ENCODE assay signal across 14 mouse cellular contexts in the genomic region with DNA sequence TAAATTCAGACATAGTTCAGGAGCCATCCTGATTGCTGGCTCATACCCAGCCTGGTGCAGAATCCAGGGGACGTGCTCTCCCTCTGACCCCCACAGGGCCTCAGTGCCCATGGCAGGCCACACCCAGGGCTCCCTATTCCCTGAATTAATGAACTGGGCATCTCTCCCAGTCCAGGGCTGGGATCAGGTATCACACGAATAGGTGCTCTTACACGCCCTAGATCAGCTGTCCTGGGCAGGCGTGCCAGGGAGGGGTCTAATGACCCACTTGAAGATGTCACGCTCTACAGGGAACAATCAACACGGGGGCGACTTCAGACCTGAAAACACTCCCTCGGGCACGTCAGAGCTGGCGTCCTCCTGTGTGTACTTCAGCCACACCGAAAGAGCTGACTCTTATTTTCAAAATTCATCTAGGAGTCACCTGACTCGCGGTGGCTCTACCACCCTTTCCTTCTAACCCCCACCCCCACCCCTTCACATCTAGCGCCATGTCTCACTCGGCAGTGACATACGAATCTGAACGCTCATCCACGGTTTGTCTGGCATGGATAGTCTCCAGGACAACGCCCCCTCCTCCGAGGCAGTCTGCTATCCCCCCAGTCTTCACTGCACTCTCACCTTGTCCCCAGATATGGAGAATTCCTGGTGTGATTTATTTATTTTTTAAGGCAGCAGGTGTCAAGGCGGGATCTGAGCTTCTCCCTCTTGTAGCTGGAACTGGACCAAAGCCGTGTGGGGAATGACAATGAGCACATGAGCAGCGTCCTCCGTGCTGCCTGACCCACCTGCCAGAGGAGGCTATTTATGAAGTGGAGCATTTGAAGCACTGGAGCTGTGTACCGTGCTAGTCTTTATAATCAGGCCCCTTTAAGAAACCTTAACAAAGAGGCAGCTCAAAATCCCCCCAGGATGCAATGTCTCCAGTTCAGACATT.
DNase-seq lines count a peak whose midpoint lies in the region; ATAC-seq and TF ChIP-seq lines count a peak whose summit lies in the region.
"Had no signal": no experiment of that assay in that cellular context is flagged by ENCODE, and none has a peak within 500 bp of the region (broad histone marks: within the 10 kb centered on the region; RNA-seq: fewer than 3 reads in every experiment).

No protein-coding gene starts in this region.

- H3K27me3 ChIP-seq in kidney, postnatal 0 days (ENCODE audit: insufficient read depth, low read length) = no peaks in the 10 kb centered on the region
- H3K27me3 ChIP-seq: liver, embryonic 15.5 days had no signal

- intact Hi-C loops in gastrocnemius, postnatal 14 days (cut with DNase I; ENCODE audit: low total_unique reads) = no loop called here

- no peak for TF ChIP-seq POLR2A in brain, embryonic 14.5 days (IDR thresholded peaks at IDR 0.05; ENCODE audit: borderline replicate concordance, extremely low read depth, insufficient read depth, insufficient read length, poor library complexity, severe bottlenecking)

- TF ChIP-seq CTCF in brain, embryonic 14.5 days (IDR thresholded peaks at IDR 0.05; ENCODE audit: borderline replicate concordance, extremely low read depth, insufficient read depth, insufficient read length) = no peak
- TF ChIP-seq CTCF in kidney, postnatal 0 days (IDR thresholded peaks at IDR 0.05; ENCODE audit: low read depth) = no peak

- H3K9ac ChIP-seq in kidney, postnatal 0 days (ENCODE audit: low read depth, low read length) = no peak overlapping the region
- H3K9ac ChIP-seq: hindbrain, embryonic 12.5 days; liver, embryonic 15.5 days had no signal

- no peaks in the 10 kb centered on the region for H3K36me3 ChIP-seq in kidney, postnatal 0 days (ENCODE audit: insufficient read depth, low read length)
- H3K36me3 ChIP-seq: hindbrain, embryonic 12.5 days; liver, embryonic 15.5 days; midbrain, embryonic 10.5 days had no signal

- peak overlapping the region; percentile 32 for H3K4me2 ChIP-seq in kidney, postnatal 0 days (ENCODE audit: low read length)
- H3K4me2 ChIP-seq: hindbrain, embryonic 12.5 days; liver, embryonic 15.5 days had no signal

- no peaks in the 10 kb centered on the region for H3K9me3 ChIP-seq in kidney, postnatal 0 days (replicated peaks; ENCODE audit: low read length)
- H3K9me3 ChIP-seq: hindbrain, embryonic 12.5 days; liver, embryonic 15.5 days; midbrain, embryonic 10.5 days had no signal

- no peak overlapping the region for H3K4me3 ChIP-seq in kidney, postnatal 0 days (replicated peaks; ENCODE audit: low read depth, low read length)
- H3K4me3 ChIP-seq: hindbrain, embryonic 12.5 days; liver, embryonic 15.5 days; midbrain, embryonic 10.5 days had no signal

- WGBS in kidney, postnatal 0 days = 50% methylated on average over 25 of the region's 25 CpGs

- peak; percentile 71 for ATAC-seq in kidney, postnatal 0 days (replicated peaks; ENCODE audit: low FRiP score, low read depth)
- no peak for ATAC-seq in megakaryocyte progenitor cell, adult 5-6 weeks (replicated peaks; ENCODE audit: poor library complexity)
- ATAC-seq: CD4-positive, CD25-positive, alpha-beta regulatory T cell, adult 4 months; intestine, postnatal 0 days had no signal

- H3K4me1 ChIP-seq in kidney, postnatal 0 days (replicated peaks; ENCODE audit: insufficient read depth, low read length) = 0 out of 2 replicates have a peak, but pooled peaks cover 4% of the 10 kb centered on the region
- H3K4me1 ChIP-seq: hindbrain, embryonic 12.5 days; midbrain, embryonic 10.5 days had no signal

- peak; percentile 84 for DNase-seq in heart, adult 11 months
- DNase-seq in heart, adult 8-10 months (ENCODE audit: low spot score) = no peak
- DNase-seq in brain, embryonic 14.5 days (ENCODE audit: low read depth) = peak; percentile 66
- DNase-seq in gastrocnemius, postnatal 14 days = peak; percentile 20
- peak; percentile 39 for DNase-seq in kidney, postnatal 0 days (ENCODE audit: low spot score)
- no peak for DNase-seq in adrenal gland, adult 2 months
- DNase-seq: lung, postnatal 14 days; thymus, adult 2 months had no signal

- no peak overlapping the region for H3K27ac ChIP-seq in kidney, postnatal 0 days
- H3K27ac ChIP-seq: hindbrain, embryonic 12.5 days; liver, embryonic 15.5 days; midbrain, embryonic 10.5 days had no signal

Comparison
In these comparisons a context has a peak if more than half of its experiments do, and no peak if none do; other contexts are left out.
1. DNase-seq: peak in heart, adult 11 months (single experiment), brain, embryonic 14.5 days (single experiment), gastrocnemius, postnatal 14 days (single experiment) and kidney, postnatal 0 days (single experiment); none in heart, adult 8-10 months (single experiment) and adrenal gland, adult 2 months (single experiment).